Mouse (Mus musculus) thymus, postnatal 14 days (tissue): ENCODE measurements around the gene Irf7.

Source experiments
- DNase-seq: peaks from one replicate; pipeline ENCODE4 v3.0.0; 2021

Irf7 gene

DNA sequence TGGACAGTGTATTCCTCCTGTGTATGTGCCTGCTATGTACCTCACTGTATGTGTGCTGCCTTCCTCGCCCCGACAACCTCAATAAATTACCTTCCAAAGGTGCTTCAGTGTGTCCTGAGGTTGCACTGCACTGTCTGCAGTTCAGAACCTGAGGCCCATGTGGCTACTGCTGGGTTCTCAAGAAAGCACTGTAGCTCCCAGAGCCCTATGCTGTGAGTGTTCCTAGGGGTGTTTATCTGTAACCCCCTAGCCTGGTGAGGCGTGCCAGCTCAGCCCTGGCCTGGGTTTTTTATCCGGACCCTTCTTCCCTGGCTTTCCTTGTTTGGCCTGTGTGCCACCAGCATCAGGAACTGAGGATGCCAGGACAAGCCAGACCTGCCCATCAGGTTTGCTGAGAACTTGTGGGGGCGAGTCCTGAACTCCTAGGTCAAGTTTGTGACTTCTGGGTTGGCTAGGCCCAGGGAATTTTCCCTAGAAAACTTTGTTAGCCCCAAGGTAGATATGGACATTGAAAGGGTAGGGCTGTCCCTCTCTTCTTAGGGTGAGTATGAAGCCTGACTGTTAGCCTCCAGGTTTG lies 47.6 kb downstream of the Irf7 start:
- DNase-seq, result no peak

- DNase-seq, result no peak
Measured at GRCm38 (mm10) chr7:141218141-141218540, 48.1 kb downstream of the Irf7 start.

DNA sequence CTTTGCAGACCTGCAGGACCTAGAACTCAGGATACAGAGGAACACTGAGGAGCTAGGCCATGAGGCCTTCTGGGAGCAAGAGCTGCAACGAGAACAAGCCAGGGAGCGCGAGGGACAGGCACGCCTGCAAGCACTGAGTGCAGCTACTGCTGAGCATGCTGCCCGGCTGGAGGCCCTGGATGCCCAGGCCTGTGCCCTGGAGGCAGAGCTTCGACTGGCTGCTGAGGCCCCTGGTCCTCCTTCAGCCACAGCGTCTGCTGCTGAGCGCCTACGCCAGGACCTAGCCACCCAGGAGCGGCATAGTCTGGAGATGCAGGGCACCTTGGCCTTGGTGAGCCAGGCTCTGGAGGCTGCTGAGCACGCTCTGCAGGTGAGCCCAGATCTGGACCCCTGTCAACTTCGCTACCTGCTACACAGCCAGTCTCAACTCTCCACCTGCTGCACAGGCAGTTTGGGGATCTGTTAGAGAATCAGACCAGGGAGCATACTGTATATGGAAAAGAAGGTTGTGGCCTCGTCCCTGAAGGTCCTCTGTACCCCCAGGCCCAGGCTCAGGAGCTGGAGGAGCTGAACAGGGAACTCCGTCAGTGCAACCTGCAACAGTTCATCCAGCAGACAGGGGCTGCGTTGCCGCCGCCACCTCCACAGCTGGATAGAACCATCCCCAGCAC lies 48.8 kb downstream of the Irf7 start:
- DNase-seq, result no peak

GRCm38 (mm10) chr7:141216894-141217293 lies 49.4 kb downstream of the Irf7 start:
- no peak for DNase-seq

- DNase-seq, result peak; percentile 65
Measured at GRCm38 (mm10) chr7:141215880-141216733, 50.2 kb downstream of the Irf7 start.

DNA sequence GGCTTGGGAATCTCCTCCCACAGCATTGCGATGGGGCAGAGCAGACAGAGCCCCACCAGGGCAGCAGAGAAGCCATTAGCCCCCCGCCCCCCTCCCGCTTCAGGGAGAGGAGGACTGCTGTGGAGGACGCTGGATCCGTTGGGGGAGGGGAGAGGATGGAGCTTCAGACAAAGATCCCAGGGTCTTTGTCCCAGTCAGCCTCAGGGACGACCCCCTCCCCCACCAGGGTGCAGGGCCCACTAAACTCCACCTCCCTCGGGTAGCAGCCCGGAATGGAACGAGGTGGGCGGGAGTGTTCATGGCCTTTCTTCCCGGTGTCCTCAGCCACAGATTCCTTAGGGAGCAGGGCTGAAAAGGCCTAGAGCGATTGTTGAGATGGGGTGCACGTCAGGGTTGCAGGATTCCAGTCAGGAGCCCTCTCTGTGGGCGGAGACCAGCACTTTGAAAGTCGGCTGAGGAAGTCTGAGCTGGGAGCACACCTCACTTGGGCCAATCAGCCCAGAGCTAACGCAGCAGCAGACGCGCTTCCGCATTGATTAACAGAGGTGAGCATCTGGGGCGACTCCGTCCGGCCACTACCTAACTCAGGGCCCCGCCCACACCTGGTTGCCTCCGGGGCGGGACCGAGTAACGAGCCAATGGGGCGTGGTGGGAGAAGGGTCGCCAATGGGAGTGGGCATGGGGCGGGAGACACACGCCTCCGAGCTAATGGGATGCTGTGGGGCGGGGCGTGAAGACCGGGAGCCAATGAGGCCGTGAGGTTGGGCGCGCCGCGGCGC lies 51.0 kb downstream of the Irf7 start, which contains the start of gene Rassf7:
Rassf7 (plus strand) TSS at position 760 of the 779 bp plus-strand sequence.
- peak; percentile 98 for DNase-seq

GRCm38 (mm10) chr7:141214310-141214709 lies 52.0 kb downstream of the Irf7 start:
- DNase-seq, result no peak

DNA sequence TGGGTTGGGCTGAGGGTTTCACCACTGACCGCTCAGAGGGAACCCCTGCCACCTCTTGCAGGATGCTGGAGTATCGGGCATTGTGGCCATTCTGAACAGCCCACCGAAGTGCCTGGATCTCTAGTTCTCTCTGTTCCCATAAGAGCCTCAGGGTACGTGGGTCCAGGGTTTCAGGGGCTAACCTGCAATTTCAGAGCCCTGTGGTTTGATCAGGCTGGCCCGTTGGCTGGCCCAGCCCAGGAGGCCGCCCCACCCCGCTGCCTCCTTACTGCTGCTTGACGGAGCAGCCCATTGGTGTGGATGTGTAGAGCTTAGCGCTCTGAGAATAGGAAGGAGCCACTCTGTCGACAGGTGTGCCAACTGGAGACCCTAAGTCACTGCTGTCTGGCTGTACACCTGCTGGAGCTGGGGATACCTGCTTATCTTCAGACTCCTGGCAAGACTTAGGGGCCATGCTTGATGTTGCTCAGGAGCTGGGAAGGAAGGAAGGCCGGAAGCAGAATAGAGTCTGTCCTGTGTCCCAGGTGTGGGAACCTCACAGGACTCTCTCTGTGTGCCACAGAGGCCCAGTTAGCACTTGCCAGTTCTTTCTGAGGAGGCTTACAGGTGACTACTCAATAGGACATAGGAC lies 52.6 kb downstream of the Irf7 start, which contains the start of gene Lmntd2:
Lmntd2 (minus strand) TSS at position 476 of the 631 bp plus-strand sequence.
- no peak for DNase-seq

- DNase-seq, result no peak
Measured at GRCm38 (mm10) chr7:141213133-141213532, 53.1 kb downstream of the Irf7 start.
